Mouse (Mus musculus) ovary, postnatal 14 days (tissue): ENCODE measurements around the gene Ankrd7.
"Not testable (repeated sequence)": the region's sequence is repeated elsewhere in the genome, so short reads cannot be mapped to it uniquely, and the experiment has no call there.

Experiments
- DNase-seq: peaks from one replicate; pipeline ENCODE4 v3.0.0; 2022; ENCODE audit warnings: low spot score

Ankrd7 gene

GRCm38 (mm10) chr6:18866018-18866417, at the start of gene Ankrd7:
TSS of gene Ankrd7 (plus strand) at chr6:18866318.
- DNase-seq: no peak

GRCm38 (mm10) chr6:18819343-18819742, 46.8 kb upstream of the Ankrd7 start:
- peak; percentile 36 for DNase-seq

GRCm38 (mm10) chr6:18820246-18820645, 45.9 kb upstream of the Ankrd7 start:
- DNase-seq: no peak

- no peak for DNase-seq
Measured at GRCm38 (mm10) chr6:18822812-18823211, 43.3 kb upstream of the Ankrd7 start.

GRCm38 (mm10) chr6:18832958-18833357, 33.2 kb upstream of the Ankrd7 start:
- no peak for DNase-seq

GRCm38 (mm10) chr6:18844529-18844928, 21.6 kb upstream of the Ankrd7 start:
- DNase-seq: not testable (repeated sequence)

GRCm38 (mm10) chr6:18845571-18845970, 20.5 kb upstream of the Ankrd7 start:
- DNase-seq: not testable (repeated sequence)

- DNase-seq: peak; percentile 95
Measured at GRCm38 (mm10) chr6:18848051-18848701, 17.9 kb upstream of the Ankrd7 start, which contains the start of gene Lsm8. TSS of gene Lsm8 (plus strand) at chr6:18848579.

GRCm38 (mm10) chr6:18848702-18849061, 17.4 kb upstream of the Ankrd7 start:
- DNase-seq: no peak

GRCm38 (mm10) chr6:18855323-18855722, 10.8 kb upstream of the Ankrd7 start:
- no peak for DNase-seq

- no peak for DNase-seq
Measured at GRCm38 (mm10) chr6:18856487-18857078, 9.5 kb upstream of the Ankrd7 start.

- no peak for DNase-seq
Measured at GRCm38 (mm10) chr6:18889030-18889429, 22.9 kb downstream of the Ankrd7 start.

GRCm38 (mm10) chr6:18894142-18894541, 28.0 kb downstream of the Ankrd7 start:
- no peak for DNase-seq

GRCm38 (mm10) chr6:18907173-18907572, 41.1 kb downstream of the Ankrd7 start:
- DNase-seq: no peak

- DNase-seq: no peak
Measured at GRCm38 (mm10) chr6:18913179-18913578, 47.1 kb downstream of the Ankrd7 start.

- no peak for DNase-seq
Measured at GRCm38 (mm10) chr6:18916021-18916420, 49.9 kb downstream of the Ankrd7 start.

GRCm38 (mm10) chr6:18916471-18916870, 50.4 kb downstream of the Ankrd7 start:
- DNase-seq: no peak
